Mouse (Mus musculus): Measurements from ENCODE around the gene Prkaca. TPM values are rescaled to one million over a fixed set of nuclear protein-coding genes. Genes with fewer than 3 reads are reported as not detected.

Prkaca gene
- total RNA-seq (2021), result 100 to 1,000 TPM; 256 to 257 TPM
- long read RNA-seq, experiment 1, transcript Prkaca-201 (10 exons, 2,276 nt), result major isoform, 281 of 302 reads
- long read RNA-seq, experiment 1, partial matches to known transcripts, result 15 of 302 reads
- long read RNA-seq, experiment 1, other reads (novel, unspliced or antisense), result 6 of 302 reads
- long read RNA-seq, experiment 2, transcript Prkaca-201 (10 exons, 2,276 nt), result major isoform, 402 of 441 reads
- long read RNA-seq, experiment 2, partial matches to known transcripts, result 35 of 441 reads
- long read RNA-seq, experiment 2, other reads (novel, unspliced or antisense), result 4 of 441 reads

GRCm38 (mm10) chr8:83972150-83973120 lies at the start of gene Prkaca:
Gene Prkaca, plus strand, starts transcription at chr8:83972993.
- peak within 1 kb of the TSS; percentile 78 for H3K4me3 ChIP-seq
- peak within 1 kb of the TSS; percentile 92 for H3K27ac ChIP-seq
- DNase-seq (ENCODE audit: low spot score in 2 of 2), result peak; percentile 98 to 100
- no peak for TF ChIP-seq CTCF (conservative IDR thresholded peaks at IDR 0.05)

DNA sequence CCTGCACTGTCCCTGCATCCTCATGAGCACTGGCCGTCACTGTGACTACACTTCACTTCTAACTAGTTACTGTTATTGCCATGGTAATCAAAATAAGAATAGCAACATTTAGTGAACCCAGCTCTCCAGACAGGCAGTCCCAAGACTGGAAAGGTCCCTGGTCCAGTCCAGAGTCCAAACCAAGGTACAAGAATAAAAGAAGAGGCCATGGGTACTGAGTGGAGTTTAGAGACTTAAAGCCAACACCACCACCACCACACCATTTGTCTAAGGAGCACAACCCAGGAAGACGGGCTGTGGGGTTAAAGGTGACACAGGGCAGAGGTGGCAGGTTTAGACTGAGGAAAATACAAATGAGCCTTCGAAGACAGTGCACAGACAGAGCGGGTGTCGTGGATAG lies 48.2 kb upstream of the Prkaca start:
- no peak for TF ChIP-seq CTCF (conservative IDR thresholded peaks at IDR 0.05)
- no peak overlapping the region for H3K4me3 ChIP-seq
- H3K27ac ChIP-seq, result no peak overlapping the region
- DNase-seq (ENCODE audit: low spot score in 2 of 2), result no peak

DNA sequence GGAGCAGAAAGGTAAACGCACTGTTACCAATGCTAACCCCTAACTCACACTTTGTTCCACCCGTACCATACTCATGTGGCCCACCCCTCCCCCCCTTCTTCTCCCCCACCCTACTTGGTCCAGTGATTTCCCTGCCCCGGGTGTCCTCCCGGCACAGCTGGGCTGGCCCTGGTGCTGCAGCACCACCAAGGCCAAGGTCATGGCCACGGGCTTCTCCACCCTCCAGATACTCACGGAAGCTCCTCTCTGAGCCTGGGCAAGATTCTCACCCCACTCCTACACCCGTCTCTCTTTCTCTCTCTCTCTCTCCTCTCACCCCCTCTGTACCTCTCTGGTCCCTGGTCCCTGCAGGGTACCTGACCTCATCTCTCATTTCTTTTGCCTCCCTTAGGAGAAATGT lies 46.5 kb upstream of the Prkaca start:
- DNase-seq (ENCODE audit: low spot score in 2 of 2), result no peak
- H3K27ac ChIP-seq, result no peak overlapping the region
- H3K4me3 ChIP-seq, result no peak overlapping the region
- no peak for TF ChIP-seq CTCF (conservative IDR thresholded peaks at IDR 0.05)

GRCm38 (mm10) chr8:83934222-83934621 lies 38.6 kb upstream of the Prkaca start:
- no peak for DNase-seq (ENCODE audit: low spot score in 2 of 2)
- no peak for TF ChIP-seq CTCF (conservative IDR thresholded peaks at IDR 0.05)
- H3K4me3 ChIP-seq, result no peak overlapping the region
- H3K27ac ChIP-seq, result no peak overlapping the region

DNA sequence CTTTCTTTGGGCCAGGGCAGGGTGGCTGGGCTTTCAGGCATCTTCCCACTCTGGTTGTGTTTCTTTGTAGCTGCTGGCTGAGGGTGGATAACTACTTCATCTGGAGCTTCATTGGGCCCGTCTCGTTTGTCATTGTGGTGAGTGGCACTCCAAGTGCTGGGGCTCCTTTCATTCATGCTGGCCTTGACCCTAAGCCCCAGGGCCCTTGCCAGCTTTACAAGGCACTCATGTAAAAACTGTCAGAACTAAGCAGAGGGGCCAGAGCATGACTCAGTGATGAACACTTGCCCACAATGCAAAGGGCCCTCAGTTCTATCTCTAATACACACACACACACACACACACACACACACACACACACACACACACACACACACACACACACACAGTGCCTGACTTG lies 37.8 kb upstream of the Prkaca start:
- TF ChIP-seq CTCF (conservative IDR thresholded peaks at IDR 0.05), result no peak
- no peak for DNase-seq (ENCODE audit: low spot score in 2 of 2)
- Histone ChIP-seq H3K4me3 (no peak overlapping the region), H3K27ac (no peak overlapping the region)

- no peak for DNase-seq (ENCODE audit: low spot score in 2 of 2)
- no peak for TF ChIP-seq CTCF (conservative IDR thresholded peaks at IDR 0.05)
- H3K4me3 ChIP-seq, result no peak overlapping the region
- no peak overlapping the region for H3K27ac ChIP-seq
Observed at GRCm38 (mm10) chr8:83935435-83935834, 37.4 kb upstream of the Prkaca start.

GRCm38 (mm10) chr8:83937645-83938044 lies 35.1 kb upstream of the Prkaca start:
- no peak for TF ChIP-seq CTCF (conservative IDR thresholded peaks at IDR 0.05)
- no peak overlapping the region for H3K4me3 ChIP-seq
- DNase-seq (ENCODE audit: low spot score in 2 of 2), result no peak
- H3K27ac ChIP-seq, result no peak overlapping the region

DNA sequence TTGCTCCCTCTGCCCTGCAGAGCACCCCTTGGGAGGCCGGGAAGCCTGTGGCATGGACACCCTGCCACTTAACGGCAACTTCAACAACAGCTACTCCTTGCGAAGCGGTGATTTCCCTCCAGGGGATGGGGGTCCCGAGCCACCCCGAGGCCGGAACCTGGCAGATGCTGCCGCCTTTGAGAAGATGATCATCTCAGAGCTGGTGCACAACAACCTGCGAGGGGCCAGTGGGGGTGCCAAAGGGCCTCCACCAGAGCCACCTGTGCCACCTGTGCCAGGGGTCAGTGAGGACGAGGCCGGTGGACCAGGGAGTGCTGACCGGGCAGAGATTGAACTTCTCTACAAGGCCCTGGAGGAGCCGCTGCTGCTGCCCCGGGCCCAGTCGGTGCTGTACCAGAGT lies 34.5 kb upstream of the Prkaca start:
- Histone ChIP-seq H3K27ac (no peak overlapping the region), H3K4me3 (no peak overlapping the region)
- DNase-seq (ENCODE audit: low spot score in 2 of 2), result no peak
- TF ChIP-seq CTCF (conservative IDR thresholded peaks at IDR 0.05), result no peak

DNA sequence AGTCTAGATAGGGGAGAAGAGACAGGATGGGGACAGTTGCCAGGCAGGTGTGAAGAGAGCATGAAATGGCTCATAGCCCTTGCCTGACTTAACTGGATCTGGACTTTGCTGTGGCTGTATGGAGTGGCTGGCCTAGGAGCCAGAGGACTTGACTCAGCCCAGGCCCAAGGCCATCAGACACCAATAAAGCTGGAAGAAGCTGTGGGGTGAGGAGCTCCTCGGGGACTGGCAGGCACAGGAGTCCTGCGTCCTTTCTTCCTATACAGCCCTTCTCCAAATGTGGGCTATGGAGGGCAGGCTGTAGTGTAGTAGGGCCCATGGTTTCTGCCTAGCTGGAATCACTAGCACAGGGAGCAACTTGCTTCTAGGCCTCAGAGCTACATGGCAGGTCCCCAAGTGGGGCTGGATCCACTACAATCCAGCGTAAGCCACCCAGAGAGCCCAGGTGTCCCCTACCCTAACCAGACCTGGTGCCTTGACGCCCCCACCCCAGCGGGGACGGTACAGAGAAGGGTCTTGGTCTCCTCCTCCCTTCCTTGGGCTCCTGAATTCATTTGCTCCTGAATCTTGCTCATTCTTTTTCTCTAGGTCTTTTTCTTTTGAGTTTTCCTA lies 31.6 kb upstream of the Prkaca start:
- no peak for DNase-seq (ENCODE audit: low spot score in 2 of 2)
- H3K4me3 ChIP-seq, result no peak overlapping the region
- TF ChIP-seq CTCF (conservative IDR thresholded peaks at IDR 0.05), result no peak
- peak overlapping the region; percentile 28; the same call in 1 of the 2 replicates for H3K27ac ChIP-seq

GRCm38 (mm10) chr8:83942446-83942845 lies 30.3 kb upstream of the Prkaca start:
- DNase-seq (ENCODE audit: low spot score in 2 of 2), result no peak
- no peak overlapping the region; the same call in 1 of the 2 replicates for H3K27ac ChIP-seq
- TF ChIP-seq CTCF (conservative IDR thresholded peaks at IDR 0.05), result no peak
- no peak overlapping the region for H3K4me3 ChIP-seq

- H3K27ac ChIP-seq, result no peak overlapping the region
- H3K4me3 ChIP-seq, result no peak overlapping the region
- no peak for TF ChIP-seq CTCF (conservative IDR thresholded peaks at IDR 0.05)
- no peak for DNase-seq (ENCODE audit: low spot score in 2 of 2)
Observed at GRCm38 (mm10) chr8:83945540-83945939, 27.3 kb upstream of the Prkaca start.

GRCm38 (mm10) chr8:83954749-83955105 lies 18.1 kb upstream of the Prkaca start:
- Histone ChIP-seq H3K4me3 (peak overlapping the region; percentile 60), H3K27ac (peak overlapping the region; percentile 65)
- no peak for TF ChIP-seq CTCF (conservative IDR thresholded peaks at IDR 0.05)
- DNase-seq (ENCODE audit: low spot score in 2 of 2), result no peak
